Mouse (Mus musculus) midbrain, embryonic 13.5 days (tissue): ENCODE data around the gene Tln1. TPM values are rescaled to one million over a fixed set of nuclear protein-coding genes. Genes with fewer than 3 reads are reported as not detected.
"Not testable (repeated sequence)": the region's sequence is repeated elsewhere in the genome, so short reads cannot be mapped to it uniquely, and the experiment has no call there.

ENCODE experiments used
- ATAC-seq: fragments of 200-750 bp; cut with Nextera tagmentation; 2 replicates; pipeline ENCODE4 v1.8.0; 2017; ENCODE audit warnings: mild to moderate bottlenecking, moderate TSS enrichment, moderate library complexity
- H3K27ac ChIP-seq: fragments of 300-500 bp; sonication (generic); 2 replicates; pipeline ENCODE4 v1.5.1; 2015; ENCODE audit warnings: inconsistent platforms, mild to moderate bottlenecking, moderate library complexity
- H3K27me3 ChIP-seq: fragments of 300-500 bp; sonication (generic); 2 replicates; pipeline ENCODE4 v1.6.1; 2015; ENCODE audit warnings: mild to moderate bottlenecking, inconsistent platforms
- H3K36me3 ChIP-seq: fragments of 300-500 bp; sonication (generic); 2 replicates; pipeline ENCODE4 v1.6.1; 2015; ENCODE audit warnings: mild to moderate bottlenecking, inconsistent platforms
- H3K4me1 ChIP-seq: fragments of 300-500 bp; sonication (generic); replicated peaks from 2 replicates; pipeline ENCODE4 v1.6.1; 2015; ENCODE audit warnings: inconsistent platforms
- H3K4me2 ChIP-seq: fragments of 300-500 bp; sonication (generic); replicated peaks from 2 replicates; pipeline ENCODE4 v1.6.1; 2015; ENCODE audit warnings: moderate library complexity, mild to moderate bottlenecking, inconsistent platforms
- H3K4me3 ChIP-seq: fragments of 300-500 bp; sonication (generic); replicated peaks from 2 replicates; pipeline ENCODE4 v1.5.1; 2015; ENCODE audit warnings: mild to moderate bottlenecking, inconsistent platforms
- H3K9ac ChIP-seq: fragments of 300-500 bp; sonication (generic); replicated peaks from 2 replicates; pipeline ENCODE4 v1.6.1; 2015; ENCODE audit warnings: mild to moderate bottlenecking, inconsistent platforms
- H3K9me3 ChIP-seq: fragments of 300-500 bp; sonication (generic); 2 replicates; pipeline ENCODE4 v1.6.1; 2016; ENCODE audit warnings: mild to moderate bottlenecking, inconsistent platforms
- whole genome bisulfite sequencing: fragments of 180-500 bp; shearing (Covaris S2); methylation state at CpG from one replicate; pipeline ENCODE4 v1.1.7; 2015; 5-methylcytosine and 5-hydroxymethylcytosine counted together
- polyA plus RNA-seq: library from polyadenylated mRNA; unstranded; fragments of >200 nt; fragmentation: Nextera tagmentation; extraction: Ambion mirVana; gene quantifications from 2 replicates; pipeline ENCODE4 v1.2.1, GENCODE M21; 2015

Gene Tln1
- polyA plus RNA-seq, 1 experiment from 2014 or later: 67.0 TPM

GRCm38 (mm10) chr4:43497405-43497804, 65.1 kb downstream of the Tln1 start:
- H3K9me3 ChIP-seq: no peaks in the 10 kb centered on the region
- H3K36me3 ChIP-seq: 0 out of 2 replicates have a peak, but pooled peaks cover 9% of the 10 kb centered on the region
- no peak for ATAC-seq
- H3K27me3 ChIP-seq: 0 out of 2 replicates have a peak, but pooled peaks cover 5% of the 10 kb centered on the region
- H3K9ac ChIP-seq: no peak overlapping the region; the same call in 1 of the 2 replicates
- H3K4me1 ChIP-seq: peaks cover 51% of the 10 kb centered on the region
- no peak overlapping the region for H3K4me3 ChIP-seq
- 0 out of 2 replicates have a peak overlapping the region, but pooled peaks have one; percentile 78 for H3K4me2 ChIP-seq
- no peak overlapping the region for H3K27ac ChIP-seq
- WGBS: 96% methylated on average over 8 of the region's 8 CpGs

GRCm38 (mm10) chr4:43496587-43496986, 65.9 kb downstream of the Tln1 start:
- no peak for ATAC-seq
- H3K9me3 ChIP-seq: no peaks in the 10 kb centered on the region
- 45% methylated on average over 6 of the region's 6 CpGs for WGBS
- H3K4me3 ChIP-seq: no peak overlapping the region
- peaks cover 51% of the 10 kb centered on the region for H3K4me1 ChIP-seq
- 0 out of 2 replicates have a peak, but pooled peaks cover 9% of the 10 kb centered on the region for H3K36me3 ChIP-seq
- no peak overlapping the region for H3K4me2 ChIP-seq
- no peak overlapping the region for H3K9ac ChIP-seq
- H3K27me3 ChIP-seq: 0 out of 2 replicates have a peak, but pooled peaks cover 5% of the 10 kb centered on the region
- H3K27ac ChIP-seq: no peak overlapping the region

GRCm38 (mm10) chr4:43493846-43494240, 68.6 kb downstream of the Tln1 start:
- H3K27me3 ChIP-seq: no peaks in the 10 kb centered on the region

GRCm38 (mm10) chr4:43493186-43493845, 69.2 kb downstream of the Tln1 start:
- H3K27ac ChIP-seq: peak overlapping the region; percentile 89
- ATAC-seq: peak; percentile 90
- H3K9ac ChIP-seq: peak overlapping the region; percentile 80
- H3K4me2 ChIP-seq: peak overlapping the region; percentile 67
- no peaks in the 10 kb centered on the region for H3K9me3 ChIP-seq
- peaks cover 36% of the 10 kb centered on the region for H3K4me1 ChIP-seq
- H3K36me3 ChIP-seq: 0 out of 2 replicates have a peak, but pooled peaks cover 9% of the 10 kb centered on the region
- no peaks in the 10 kb centered on the region for H3K27me3 ChIP-seq
- 0% methylated on average over 47 of the region's 47 CpGs for WGBS
- H3K4me3 ChIP-seq: peak overlapping the region; percentile 74

More at GRCm38 (mm10) chr4:43493846-43494240, 68.6 kb downstream of the Tln1 start:
- peaks cover 41% of the 10 kb centered on the region for H3K4me1 ChIP-seq
- 0 out of 2 replicates have a peak, but pooled peaks cover 9% of the 10 kb centered on the region for H3K36me3 ChIP-seq
- peak overlapping the region; percentile 67 for H3K4me2 ChIP-seq
- H3K9me3 ChIP-seq: no peaks in the 10 kb centered on the region
- 2% methylated on average over 9 of the region's 9 CpGs for WGBS
- peak overlapping the region; percentile 74 for H3K4me3 ChIP-seq
- H3K27ac ChIP-seq: peak overlapping the region; percentile 89
- ATAC-seq: no peak
- H3K9ac ChIP-seq: peak overlapping the region; percentile 80

- peak within 1 kb of the TSS; percentile 80 for H3K9ac ChIP-seq
- peak within 1 kb of the TSS; percentile 67 for H3K4me2 ChIP-seq
- WGBS: under 1% methylated on average over 25 of the region's 25 CpGs
- H3K36me3 ChIP-seq: 0 out of 2 replicates have a peak, but pooled peaks cover 9% of the 10 kb centered on the region
- peak within 1 kb of the TSS; percentile 74 for H3K4me3 ChIP-seq
- H3K27me3 ChIP-seq: no peaks in the 10 kb centered on the region
- H3K4me1 ChIP-seq: peaks cover 31% of the 10 kb centered on the region
- H3K27ac ChIP-seq: peak within 1 kb of the TSS; percentile 89
- no peaks in the 10 kb centered on the region for H3K9me3 ChIP-seq
- ATAC-seq: peak; percentile 98
Observed at GRCm38 (mm10) chr4:43492821-43493185, 69.7 kb downstream of the Tln1 start, which contains the start of gene Ccdc107. Gene Ccdc107, plus strand, starts transcription at chr4:43492900.

GRCm38 (mm10) chr4:43492101-43492820, 70.2 kb downstream of the Tln1 start:
- H3K27ac ChIP-seq: peak overlapping the region; percentile 89
- no peak for ATAC-seq
- H3K9me3 ChIP-seq: no peaks in the 10 kb centered on the region
- H3K27me3 ChIP-seq: no peaks in the 10 kb centered on the region
- peak overlapping the region; percentile 67 for H3K4me2 ChIP-seq
- H3K4me1 ChIP-seq: peaks cover 25% of the 10 kb centered on the region
- 44% methylated on average over 12 of the region's 12 CpGs for WGBS
- peak overlapping the region; percentile 74 for H3K4me3 ChIP-seq
- H3K9ac ChIP-seq: no peak overlapping the region
- 0 out of 2 replicates have a peak, but pooled peaks cover 5% of the 10 kb centered on the region for H3K36me3 ChIP-seq

GRCm38 (mm10) chr4:43490801-43491200, 71.7 kb downstream of the Tln1 start:
- Histone ChIP-seq H3K4me3 (no peak overlapping the region), H3K4me2 (no peak overlapping the region), H3K9me3 (no peaks in the 10 kb centered on the region), H3K27ac (no peak overlapping the region), H3K36me3 (0 out of 2 replicates have a peak, but pooled peaks cover 4% of the 10 kb centered on the region), H3K27me3 (no peaks in the 10 kb centered on the region), H3K4me1 (peaks cover 14% of the 10 kb centered on the region), H3K9ac (no peak overlapping the region)
- 79% methylated on average over 5 of the region's 5 CpGs for WGBS
- ATAC-seq: no peak

- Histone ChIP-seq H3K9ac (no peak overlapping the region), H3K36me3 (no peaks in the 10 kb centered on the region), H3K9me3 (no peaks in the 10 kb centered on the region), H3K4me3 (no peak overlapping the region), H3K27me3 (no peaks in the 10 kb centered on the region), H3K27ac (no peak overlapping the region), H3K4me2 (no peak overlapping the region), H3K4me1 (peaks cover 9% of the 10 kb centered on the region)
- 89% methylated on average over 3 of the region's 3 CpGs for WGBS
- ATAC-seq: no peak
Observed at GRCm38 (mm10) chr4:43489611-43490010, 72.9 kb downstream of the Tln1 start.

GRCm38 (mm10) chr4:43485666-43486065, 76.8 kb downstream of the Tln1 start:
- not testable (repeated sequence) for H3K27ac ChIP-seq, H3K36me3 ChIP-seq, H3K4me3 ChIP-seq, H3K9me3 ChIP-seq, H3K9ac ChIP-seq, H3K27me3 ChIP-seq, ATAC-seq, H3K4me1 ChIP-seq, H3K4me2 ChIP-seq
- 89% methylated on average over 5 of the region's 5 CpGs for WGBS

GRCm38 (mm10) chr4:43483535-43484091, 78.9 kb downstream of the Tln1 start, which contains the start of gene Sit1:
Gene Sit1, minus strand, starts transcription at chr4:43483734.
- Histone ChIP-seq H3K9me3 (no peaks in the 10 kb centered on the region), H3K27me3 (0 out of 2 replicates have a peak, but pooled peaks cover 5% of the 10 kb centered on the region), H3K4me2 (no peak within 1 kb of the TSS), H3K4me1 (no peaks in the 10 kb centered on the region), H3K9ac (no peak within 1 kb of the TSS), H3K36me3 (no peaks in the 10 kb centered on the region), H3K4me3 (no peak within 1 kb of the TSS), H3K27ac (no peak within 1 kb of the TSS)
- no peak for ATAC-seq
- 61% methylated on average over 12 of the region's 12 CpGs for WGBS

GRCm38 (mm10) chr4:43482591-43482990, 79.9 kb downstream of the Tln1 start:
- no peak for ATAC-seq
- Histone ChIP-seq H3K36me3 (no peaks in the 10 kb centered on the region), H3K4me2 (no peak overlapping the region), H3K4me1 (0 out of 2 replicates have a peak, but pooled peaks cover 4% of the 10 kb centered on the region), H3K4me3 (no peak overlapping the region), H3K27me3 (0 out of 2 replicates have a peak, but pooled peaks cover 5% of the 10 kb centered on the region), H3K9ac (no peak overlapping the region), H3K27ac (no peak overlapping the region), H3K9me3 (no peaks in the 10 kb centered on the region)
- WGBS: 75% methylated on average over 10 of the region's 10 CpGs
